Mouse (Mus musculus): ENCODE measurements around the gene Vps26c. TPM values are rescaled to one million over a fixed set of nuclear protein-coding genes. Genes with fewer than 3 reads are reported as not detected.

The Vps26c gene
- polyA plus RNA-seq, 1 experiment from 2014 or later, result 36.6 TPM

- peaks cover 34% of the 10 kb centered on the region for H3K36me3 ChIP-seq (ENCODE audit: control insufficient read depth, insufficient read depth)
- WGBS, result 43% methylated on average over 11 of the region's 11 CpGs
- H3K4me3 ChIP-seq (ENCODE audit: low read depth, low read length), result no peak overlapping the region
- peak overlapping the region; percentile 79 for H3K27ac ChIP-seq (ENCODE audit: low read depth, low read length)
- no peak overlapping the region for H3K4me2 ChIP-seq (replicated peaks; ENCODE audit: low read depth)
- no peaks in the 10 kb centered on the region for H3K9me3 ChIP-seq (ENCODE audit: control insufficient read depth)
- TF ChIP-seq CTCF (IDR thresholded peaks at IDR 0.05; ENCODE audit: low read depth), result no peak; the same call in 1 of the 2 replicates
- H3K9ac ChIP-seq (ENCODE audit: low read depth, low read length), result peak overlapping the region; percentile 17; the same call in 1 of the 2 replicates
- ATAC-seq, result peak; percentile 63
- no peaks in the 10 kb centered on the region; the same call in 1 of the 2 replicates for H3K4me1 ChIP-seq (replicated peaks; ENCODE audit: control insufficient read depth, insufficient read depth, low read length)
- H3K27me3 ChIP-seq (replicated peaks; ENCODE audit: control insufficient read depth, insufficient read depth, low read length), result no peaks in the 10 kb centered on the region
Observed at GRCm38 (mm10) chr16:94451545-94452488, 74.8 kb downstream of the Vps26c start.

- TF ChIP-seq CTCF (IDR thresholded peaks at IDR 0.05; ENCODE audit: low read depth), result no peak
- peaks cover 24% of the 10 kb centered on the region; the same call in 1 of the 2 replicates for H3K36me3 ChIP-seq (ENCODE audit: control insufficient read depth, insufficient read depth)
- H3K4me2 ChIP-seq (replicated peaks; ENCODE audit: low read depth), result no peak overlapping the region
- H3K9ac ChIP-seq (ENCODE audit: low read depth, low read length), result no peak overlapping the region
- H3K27me3 ChIP-seq (replicated peaks; ENCODE audit: control insufficient read depth, insufficient read depth, low read length), result no peaks in the 10 kb centered on the region
- H3K9me3 ChIP-seq (ENCODE audit: control insufficient read depth), result no peaks in the 10 kb centered on the region
- no peaks in the 10 kb centered on the region; the same call in 1 of the 2 replicates for H3K4me1 ChIP-seq (replicated peaks; ENCODE audit: control insufficient read depth, insufficient read depth, low read length)
- peak; percentile 66 for ATAC-seq
- WGBS, result 49% methylated on average over 7 of the region's 7 CpGs
- peak overlapping the region; percentile 77 for H3K27ac ChIP-seq (ENCODE audit: low read depth, low read length)
- H3K4me3 ChIP-seq (ENCODE audit: low read depth, low read length), result no peak overlapping the region
Observed at GRCm38 (mm10) chr16:94449632-94450031, 77.0 kb downstream of the Vps26c start.

GRCm38 (mm10) chr16:94449151-94449550 lies 77.5 kb downstream of the Vps26c start:
- ATAC-seq, result peak; percentile 71
- Histone ChIP-seq H3K9ac (ENCODE audit: low read depth, low read length) (no peak overlapping the region), H3K36me3 (ENCODE audit: control insufficient read depth, insufficient read depth) (peaks cover 20% of the 10 kb centered on the region; the same call in 1 of the 2 replicates), H3K4me1 (replicated peaks; ENCODE audit: control insufficient read depth, insufficient read depth, low read length) (no peaks in the 10 kb centered on the region; the same call in 1 of the 2 replicates), H3K4me3 (ENCODE audit: low read depth, low read length) (no peak overlapping the region), H3K27me3 (replicated peaks; ENCODE audit: control insufficient read depth, insufficient read depth, low read length) (no peaks in the 10 kb centered on the region), H3K4me2 (replicated peaks; ENCODE audit: low read depth) (no peak overlapping the region; the same call in 1 of the 2 replicates), H3K9me3 (ENCODE audit: control insufficient read depth) (no peaks in the 10 kb centered on the region), H3K27ac (ENCODE audit: low read depth, low read length) (peak overlapping the region; percentile 77)
- peak; percentile 71 for TF ChIP-seq CTCF (IDR thresholded peaks at IDR 0.05; ENCODE audit: low read depth)
- 61% methylated on average over 8 of the region's 8 CpGs for WGBS

Other genes with a start within 250 kb of the Vps26c start
- gene Hlcs, start 213.3 kb downstream of the Vps26c start, polyA plus RNA-seq (2015; fragmentation: Nextera tagmentation; extraction: Ambion mirVana), result 2.8 and 3.6 TPM in 2 replicates
- gene Ripply3, start 198.4 kb downstream of the Vps26c start, polyA plus RNA-seq (2015; fragmentation: Nextera tagmentation; extraction: Ambion mirVana), result 2.7 and 3.1 TPM in 2 replicates
- 55.2 and 56.6 TPM in 2 replicates for gene Ttc3, start 156.2 kb downstream of the Vps26c start, polyA plus RNA-seq (2015; fragmentation: Nextera tagmentation; extraction: Ambion mirVana)
- 165 and 173 TPM in 2 replicates for gene Pigp, start 155.0 kb downstream of the Vps26c start, polyA plus RNA-seq (2015; fragmentation: Nextera tagmentation; extraction: Ambion mirVana)
- gene Dyrk1a, start 43.2 kb upstream of the Vps26c start, polyA plus RNA-seq (2015; fragmentation: Nextera tagmentation; extraction: Ambion mirVana), result 8.0 and 8.3 TPM in 2 replicates

All from intestine, postnatal 0 days (tissue).